In genomic region chr7:139086195-139087158, GRCm38 (mm10) we compare ENCODE assay signal across 7 mouse cellular contexts. TPM values are rescaled to one million over a fixed set of nuclear protein-coding genes. Genes with fewer than 3 reads are reported as not detected.
DNase-seq lines count a peak whose midpoint lies in the region; ATAC-seq and TF ChIP-seq lines count a peak whose summit lies in the region.

No protein-coding gene starts in this region.

- no peak for DNase-seq in lung, postnatal 0 days (ENCODE audit: low spot score)
- DNase-seq in lung, adult 18-20 months = no peak
- DNase-seq in embryonic facial prominence, embryonic 11.5 days (ENCODE audit: low spot score) = peak; percentile 44
- no peak for DNase-seq in layer of hippocampus, adult 8-10 months (ENCODE audit: low spot score in 2 of 2)

- peak overlapping the region; percentile 30 for H3K4me3 ChIP-seq in lung, postnatal 0 days (ENCODE audit: low read depth, low read length)
- H3K4me3 ChIP-seq in embryonic facial prominence, embryonic 11.5 days (ENCODE audit: low read depth, low read length) = peak overlapping the region; percentile 76
- peak overlapping the region; percentile 55 for H3K4me3 ChIP-seq in heart, embryonic 16.5 days (ENCODE audit: low read length)
- H3K4me3 ChIP-seq in liver, embryonic 12.5 days = peak overlapping the region; percentile 43
- peak overlapping the region; percentile 60 for H3K4me3 ChIP-seq in stomach, embryonic 16.5 days (replicated peaks; ENCODE audit: low read length)

- H3K9me3 ChIP-seq in lung, postnatal 0 days (ENCODE audit: low read length) = no peaks in the 10 kb centered on the region
- H3K9me3 ChIP-seq in embryonic facial prominence, embryonic 11.5 days (replicated peaks; ENCODE audit: control insufficient read depth, low read length) = no peaks in the 10 kb centered on the region
- no peaks in the 10 kb centered on the region for H3K9me3 ChIP-seq in heart, embryonic 16.5 days (replicated peaks; ENCODE audit: control insufficient read depth, low read length)
- no peaks in the 10 kb centered on the region for H3K9me3 ChIP-seq in liver, embryonic 12.5 days (replicated peaks)
- no peaks in the 10 kb centered on the region for H3K9me3 ChIP-seq in stomach, embryonic 16.5 days (replicated peaks; ENCODE audit: control insufficient read depth, low read length)

- H3K27me3 ChIP-seq in lung, postnatal 0 days (replicated peaks; ENCODE audit: insufficient read depth, low read length) = peaks cover 20% of the 10 kb centered on the region
- no peaks in the 10 kb centered on the region; the same call in 1 of the 2 replicates for H3K27me3 ChIP-seq in embryonic facial prominence, embryonic 11.5 days (ENCODE audit: control insufficient read depth, insufficient read depth, low read length)
- H3K27me3 ChIP-seq in heart, embryonic 16.5 days (ENCODE audit: control insufficient read depth, insufficient read depth, low read length) = peaks cover 51% of the 10 kb centered on the region
- H3K27me3 ChIP-seq in liver, embryonic 12.5 days (replicated peaks) = peaks cover 64% of the 10 kb centered on the region
- H3K27me3 ChIP-seq in stomach, embryonic 16.5 days (ENCODE audit: control insufficient read depth, insufficient read depth, low read length) = peaks cover 23% of the 10 kb centered on the region

- H3K4me1 ChIP-seq in lung, postnatal 0 days (ENCODE audit: insufficient read depth, low read depth, low read length) = no peaks in the 10 kb centered on the region
- H3K4me1 ChIP-seq in embryonic facial prominence, embryonic 11.5 days (ENCODE audit: control insufficient read depth, insufficient read depth, low read length) = no peaks in the 10 kb centered on the region
- peaks cover 4% of the 10 kb centered on the region; the same call in 1 of the 2 replicates for H3K4me1 ChIP-seq in heart, embryonic 16.5 days (ENCODE audit: control insufficient read depth, insufficient read depth, low read length)
- no peaks in the 10 kb centered on the region for H3K4me1 ChIP-seq in liver, embryonic 12.5 days
- peaks cover 5% of the 10 kb centered on the region; the same call in 1 of the 2 replicates for H3K4me1 ChIP-seq in stomach, embryonic 16.5 days (ENCODE audit: control insufficient read depth, insufficient read depth, low read length)

- no peak for TF ChIP-seq CTCF in lung, postnatal 0 days (IDR thresholded peaks at IDR 0.05)

- ATAC-seq in lung, postnatal 0 days = no peak; the same call in 1 of the 2 replicates
- peak; percentile 59 for ATAC-seq in embryonic facial prominence, embryonic 11.5 days (replicated peaks; ENCODE audit: insufficient number of reproducible peaks, low FRiP score, low TSS enrichment, low read depth)
- ATAC-seq in heart, embryonic 16.5 days (replicated peaks; ENCODE audit: extremely low read depth, insufficient read depth, low FRiP score) = 0 out of 2 replicates have a peak, but pooled peaks have one; percentile 18
- peak; percentile 32; the same call in 1 of the 2 replicates for ATAC-seq in liver, embryonic 12.5 days
- peak; percentile 46; the same call in 1 of the 2 replicates for ATAC-seq in stomach, embryonic 16.5 days (ENCODE audit: insufficient read depth, low FRiP score)

- H3K36me3 ChIP-seq in lung, postnatal 0 days (ENCODE audit: insufficient read depth, low read length) = no peaks in the 10 kb centered on the region
- H3K36me3 ChIP-seq in embryonic facial prominence, embryonic 11.5 days (replicated peaks; ENCODE audit: control insufficient read depth, insufficient read depth, low read depth, low read length) = peaks cover 3% of the 10 kb centered on the region; the same call in 1 of the 2 replicates
- no peaks in the 10 kb centered on the region for H3K36me3 ChIP-seq in heart, embryonic 16.5 days (ENCODE audit: control insufficient read depth, insufficient read depth)
- H3K36me3 ChIP-seq in liver, embryonic 12.5 days = no peaks in the 10 kb centered on the region
- no peaks in the 10 kb centered on the region for H3K36me3 ChIP-seq in stomach, embryonic 16.5 days (ENCODE audit: control insufficient read depth, insufficient read depth, low read length)

- H3K9ac ChIP-seq in lung, postnatal 0 days (replicated peaks; ENCODE audit: low read depth) = no peak overlapping the region
- H3K9ac ChIP-seq in embryonic facial prominence, embryonic 11.5 days (replicated peaks; ENCODE audit: low read length) = peak overlapping the region; percentile 86
- H3K9ac ChIP-seq in heart, embryonic 16.5 days (ENCODE audit: low read length) = peak overlapping the region; percentile 59
- no peak overlapping the region for H3K9ac ChIP-seq in liver, embryonic 12.5 days
- H3K9ac ChIP-seq in stomach, embryonic 16.5 days (ENCODE audit: low read length) = peak overlapping the region; percentile 78

- H3K4me2 ChIP-seq in lung, postnatal 0 days (replicated peaks; ENCODE audit: low read depth, low read length) = peak overlapping the region; percentile 63
- peak overlapping the region; percentile 82 for H3K4me2 ChIP-seq in embryonic facial prominence, embryonic 11.5 days (ENCODE audit: low read depth, low read length)
- H3K4me2 ChIP-seq in heart, embryonic 16.5 days (ENCODE audit: low read depth, low read length) = peak overlapping the region; percentile 74
- peak overlapping the region; percentile 62 for H3K4me2 ChIP-seq in liver, embryonic 12.5 days
- peak overlapping the region; percentile 84 for H3K4me2 ChIP-seq in stomach, embryonic 16.5 days (ENCODE audit: low read depth, low read length)

- H3K27ac ChIP-seq in lung, postnatal 0 days (ENCODE audit: low read length) = no peak overlapping the region
- peak overlapping the region; percentile 56; the same call in 1 of the 2 replicates for H3K27ac ChIP-seq in embryonic facial prominence, embryonic 11.5 days (replicated peaks; ENCODE audit: low read depth, low read length)
- no peak overlapping the region for H3K27ac ChIP-seq in heart, embryonic 16.5 days (ENCODE audit: low read length)
- H3K27ac ChIP-seq in liver, embryonic 12.5 days = no peak overlapping the region
- H3K27ac ChIP-seq in stomach, embryonic 16.5 days (ENCODE audit: low read length) = no peak overlapping the region

- 2% methylated on average over 61 of the region's 61 CpGs for WGBS in lung, postnatal 0 days
- WGBS in embryonic facial prominence, embryonic 11.5 days = 1% methylated on average over 61 of the region's 61 CpGs
- 5% methylated on average over 61 of the region's 61 CpGs for WGBS in heart, embryonic 16.5 days
- 8% methylated on average over 55 of the region's 61 CpGs for WGBS in liver, embryonic 12.5 days (ENCODE audit: insufficient replicate concordance)
- WGBS in stomach, embryonic 16.5 days = 2% methylated on average over 61 of the region's 61 CpGs

- no peak for TF ChIP-seq EP300 in lung, postnatal 0 days (IDR thresholded peaks at IDR 0.05)

RNA-seq across cellular contexts. Expression of gene Dpysl4, which starts 0.7 kb away (rescaled TPM):
- polyA plus RNA-seq in lung, postnatal 0 days (2015; fragmentation: Nextera tagmentation; extraction: Ambion mirVana) = 0.54 and 1.1 TPM in 2 replicates
- 55.6 and 70.4 TPM in 2 replicates for polyA plus RNA-seq in embryonic facial prominence, embryonic 11.5 days (2014; fragmentation: Nextera tagmentation; extraction: Ambion mirVana)
- polyA plus RNA-seq in heart, embryonic 16.5 days (2015; fragmentation: Nextera tagmentation; extraction: Ambion mirVana) = 1.6 and 2.5 TPM in 2 replicates
- polyA plus RNA-seq in liver, embryonic 12.5 days (2016; fragmentation: Nextera tagmentation; extraction: Ambion mirVana) = 0.86 and 1.2 TPM in 2 replicates
- polyA plus RNA-seq in stomach, embryonic 16.5 days (2015; fragmentation: Nextera tagmentation; extraction: Ambion mirVana) = 13.3 and 13.6 TPM in 2 replicates
- 10 to 100 TPM; 48.8 to 55.4 (median 53.4) TPM for total RNA-seq in layer of hippocampus, adult 8-10 months (2022)

Comparison
In these comparisons a context has a peak if more than half of its experiments do, and no peak if none do; other contexts are left out.
1. H3K9ac ChIP-seq: peak in embryonic facial prominence, embryonic 11.5 days (single experiment), heart, embryonic 16.5 days (single experiment) and stomach, embryonic 16.5 days (single experiment); none in lung, postnatal 0 days (single experiment) and liver, embryonic 12.5 days (single experiment).
2. Peak in every context shown above with its lines, with median percentiles within 50 percentile points of each other: H3K4me2 ChIP-seq and H3K4me3 ChIP-seq.